Mouse (Mus musculus) thymus, postnatal 36 days (tissue): ENCODE results near the gene Pappa.

Experiments used
- DNase-seq, 2 experiments: peaks; one replicate each; pipeline ENCODE4 v3.0.0; 2022; ENCODE audit warnings: mixed read lengths in 2 of 2

Gene Pappa

GRCm38 (mm10) chr4:65123741-65124224, at the start of gene Pappa:
Gene Pappa (plus strand): TSS chr4:65124174.
- no peak for DNase-seq

GRCm38 (mm10) chr4:65077906-65078615, 45.9 kb upstream of the Pappa start:
- DNase-seq, result no peak

GRCm38 (mm10) chr4:65086864-65087263, 37.1 kb upstream of the Pappa start:
- no peak for DNase-seq

GRCm38 (mm10) chr4:65087592-65087991, 36.4 kb upstream of the Pappa start:
- no peak for DNase-seq

- DNase-seq, result no peak
Measured at GRCm38 (mm10) chr4:65092191-65092590, 31.8 kb upstream of the Pappa start.

GRCm38 (mm10) chr4:65120329-65120728, 3.6 kb upstream of the Pappa start:
- DNase-seq, result no peak

GRCm38 (mm10) chr4:65122841-65123240, 1.1 kb upstream of the Pappa start:
- no peak for DNase-seq

GRCm38 (mm10) chr4:65124369-65125151, 586 bp downstream of the Pappa start:
- no peak for DNase-seq

GRCm38 (mm10) chr4:65125341-65126332, 1.7 kb downstream of the Pappa start:
- DNase-seq, result no peak

- DNase-seq, result no peak
Measured at GRCm38 (mm10) chr4:65126451-65127290, 2.7 kb downstream of the Pappa start.

GRCm38 (mm10) chr4:65127291-65127590, 3.3 kb downstream of the Pappa start:
- no peak for DNase-seq

- DNase-seq, result no peak
Measured at GRCm38 (mm10) chr4:65132657-65133056, 8.7 kb downstream of the Pappa start.

- no peak for DNase-seq
Measured at GRCm38 (mm10) chr4:65134358-65134757, 10.4 kb downstream of the Pappa start.

GRCm38 (mm10) chr4:65135109-65135508, 11.1 kb downstream of the Pappa start:
- no peak for DNase-seq

GRCm38 (mm10) chr4:65136541-65136940, 12.6 kb downstream of the Pappa start:
- no peak for DNase-seq

GRCm38 (mm10) chr4:65146936-65147335, 23.0 kb downstream of the Pappa start:
- no peak for DNase-seq

- no peak for DNase-seq
Measured at GRCm38 (mm10) chr4:65153601-65154000, 29.6 kb downstream of the Pappa start.

- no peak for DNase-seq
Measured at GRCm38 (mm10) chr4:65156231-65156630, 32.3 kb downstream of the Pappa start.

- no peak for DNase-seq
Measured at GRCm38 (mm10) chr4:65158651-65159050, 34.7 kb downstream of the Pappa start.

GRCm38 (mm10) chr4:65159481-65159880, 35.5 kb downstream of the Pappa start:
- no peak for DNase-seq

- DNase-seq, result no peak
Measured at GRCm38 (mm10) chr4:65163698-65164097, 39.7 kb downstream of the Pappa start.

GRCm38 (mm10) chr4:65166288-65166835, 42.4 kb downstream of the Pappa start:
- no peak for DNase-seq
